Mouse (Mus musculus) bone marrow, adult 2 months (tissue): ENCODE measurements at regions not wholly inside any gene's neighbourhood (a gene's known extent, or its start where the extent isn't known, plus 50 kb on each side); places are given as distances from the start of the nearest gene placed in this dataset.

ENCODE experiments used
- CTCF ChIP-seq: fragments of 200-500 bp; IDR thresholded peaks from 2 replicates; pipeline ENCODE4 v1.5.1; 2011; ENCODE audit warnings: low read length, control low read depth; ENCODE audit not compliant: control insufficient read depth, insufficient read depth
- POLR2A ChIP-seq: fragments of 200-500 bp; IDR thresholded peaks from 2 replicates; pipeline ENCODE4 v1.6.1; 2011; ENCODE audit warnings: low read depth, mild to moderate bottlenecking, control low read depth, low read length, borderline replicate concordance; ENCODE audit not compliant: control insufficient read depth

DNA sequence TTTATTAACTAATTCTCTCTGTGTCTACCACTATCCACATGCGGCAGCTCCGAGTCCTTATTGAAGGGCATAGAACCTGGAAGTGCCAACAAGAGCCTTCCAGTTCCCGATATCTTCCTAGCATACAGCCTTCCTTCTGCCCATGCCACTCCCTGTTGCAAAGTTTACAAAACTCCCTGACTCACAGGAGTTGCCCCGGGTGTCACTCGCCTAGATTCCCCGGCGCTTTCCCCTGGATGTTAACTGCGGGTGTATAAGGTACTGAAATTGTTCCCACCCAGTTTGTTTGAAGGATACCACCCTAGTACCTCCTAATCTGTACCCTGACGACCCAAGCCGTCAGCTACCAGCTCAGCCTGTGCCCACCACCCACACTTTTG is 125.7 kb upstream of the Arid1b start:
- TF ChIP-seq CTCF: no peak
- TF ChIP-seq POLR2A: no peak
